Comparison of ENCODE assay signal across 12 mouse cellular contexts in the genomic region with DNA sequence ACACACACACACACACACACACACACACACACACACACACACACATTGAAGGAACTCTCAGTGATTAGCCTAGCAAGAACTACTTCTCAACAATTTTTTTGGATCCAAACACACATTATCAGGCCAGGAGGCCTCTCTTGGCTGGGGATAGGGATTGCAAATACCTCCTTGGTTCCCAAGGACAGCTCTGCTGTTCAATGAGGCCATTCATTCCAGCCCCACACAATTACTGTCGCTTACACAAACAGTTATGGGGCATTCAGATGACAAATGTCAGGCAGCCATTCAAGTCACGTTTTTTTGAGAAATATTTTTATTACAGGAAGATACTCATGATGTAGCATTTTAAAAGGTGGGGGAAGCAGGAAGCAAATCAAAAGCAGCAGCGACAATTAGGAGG.
DNase-seq lines count a peak whose midpoint lies in the region; ATAC-seq and TF ChIP-seq lines count a peak whose summit lies in the region.
"Had no signal": no experiment of that assay in that cellular context is flagged by ENCODE, and none has a peak within 500 bp of the region (broad histone marks: within the 10 kb centered on the region; RNA-seq: fewer than 3 reads in every experiment).

No protein-coding gene starts in this region.

- H3K36me3 ChIP-seq in lung, embryonic 14.5 days (ENCODE audit: insufficient read depth) = no peaks in the 10 kb centered on the region
- no peaks in the 10 kb centered on the region for H3K36me3 ChIP-seq in heart, postnatal 0 days (replicated peaks; ENCODE audit: control insufficient read depth, insufficient read depth, low read length)

- no peaks in the 10 kb centered on the region for H3K4me1 ChIP-seq in lung, embryonic 14.5 days (ENCODE audit: insufficient read depth)
- H3K4me1 ChIP-seq in lung, adult 2 months (ENCODE audit: control insufficient read depth, insufficient read depth, low read length) = no peaks in the 10 kb centered on the region
- H3K4me1 ChIP-seq in heart, postnatal 0 days (ENCODE audit: control insufficient read depth, insufficient read depth) = no peaks in the 10 kb centered on the region

- no peaks in the 10 kb centered on the region for H3K9me3 ChIP-seq in lung, embryonic 14.5 days (ENCODE audit: low read depth, low read length)
- H3K9me3 ChIP-seq in heart, postnatal 0 days (replicated peaks; ENCODE audit: control insufficient read depth, low read length) = no peaks in the 10 kb centered on the region

- no peak overlapping the region for H3K27ac ChIP-seq in gastrocnemius, adult 2 months
- H3K27ac ChIP-seq in lung, embryonic 14.5 days (ENCODE audit: low read depth) = no peak overlapping the region
- H3K27ac ChIP-seq in heart, postnatal 0 days (ENCODE audit: low read depth) = no peak overlapping the region

- no peak overlapping the region for H3K4me3 ChIP-seq in gastrocnemius, adult 2 months
- no peak overlapping the region for H3K4me3 ChIP-seq in lung, embryonic 14.5 days (ENCODE audit: low read depth, low read length)
- no peak overlapping the region for H3K4me3 ChIP-seq in lung, adult 2 months (replicated peaks; ENCODE audit: extremely low read depth, low read depth, low read length)
- no peak overlapping the region for H3K4me3 ChIP-seq in heart, postnatal 0 days (ENCODE audit: low read depth, low read length)
- H3K4me3 ChIP-seq: myocyte had no signal

- peak; percentile 28 for DNase-seq in gastrocnemius, adult 18-20 months (ENCODE audit: low spot score)
- DNase-seq in gastrocnemius, adult 2 months = no peak
- peak; percentile 60 for DNase-seq in lung, embryonic 14.5 days
- no peak for DNase-seq in lung, adult 2 months
- DNase-seq in adrenal gland, postnatal 25 days = peak; percentile 2
- peak; percentile 7 for DNase-seq in heart, postnatal 0 days (ENCODE audit: low spot score)
- no peak for DNase-seq in thymus, postnatal 36 days
- DNase-seq: kidney, postnatal 14 days; liver, postnatal 0 days; right cerebral cortex, postnatal 14 days had no signal

- H3K27me3 ChIP-seq in lung, embryonic 14.5 days (ENCODE audit: insufficient read depth, low read length) = no peaks in the 10 kb centered on the region
- H3K27me3 ChIP-seq in heart, postnatal 0 days (ENCODE audit: control insufficient read depth, insufficient read depth, low read length) = no peaks in the 10 kb centered on the region

- TF ChIP-seq EP300 in heart, postnatal 0 days (IDR thresholded peaks at IDR 0.05; ENCODE audit: low read depth) = no peak

- no peak for TF ChIP-seq POLR2A in lung, adult 2 months (IDR thresholded peaks at IDR 0.05; ENCODE audit: borderline replicate concordance, extremely low read depth, low read depth, low read length)

- intact Hi-C loops in gastrocnemius, adult 2 months (cut with DNase I) = no loop called here

- no peak for TF ChIP-seq CTCF in gastrocnemius, adult 2 months (IDR thresholded peaks at IDR 0.05)
- no peak for TF ChIP-seq CTCF in lung, embryonic 14.5 days (IDR thresholded peaks at IDR 0.05; ENCODE audit: low read depth)
- TF ChIP-seq CTCF in lung, adult 2 months (IDR thresholded peaks at IDR 0.05; ENCODE audit: insufficient read depth, low read length) = no peak
- no peak for TF ChIP-seq CTCF in heart, postnatal 0 days (IDR thresholded peaks at IDR 0.05; ENCODE audit: low read depth)

- WGBS in lung, embryonic 14.5 days = 32% methylated on average over 3 of the region's 3 CpGs
- 21% methylated on average over 3 of the region's 3 CpGs for WGBS in lung, adult 2 months
- 42% methylated on average over 3 of the region's 3 CpGs for WGBS in heart, postnatal 0 days

- H3K4me2 ChIP-seq in lung, embryonic 14.5 days = no peak overlapping the region
- H3K4me2 ChIP-seq in heart, postnatal 0 days (ENCODE audit: low read depth, low read length) = no peak overlapping the region

- no peak overlapping the region for H3K9ac ChIP-seq in lung, embryonic 14.5 days
- no peak overlapping the region for H3K9ac ChIP-seq in heart, postnatal 0 days (replicated peaks; ENCODE audit: low read depth, low read length)
- H3K9ac ChIP-seq: liver, postnatal 0 days had no signal

- peak; percentile 65; the same call in 1 of the 2 replicates for ATAC-seq in lung, embryonic 14.5 days (ENCODE audit: insufficient read depth)
- ATAC-seq in heart, postnatal 0 days (ENCODE audit: insufficient read depth, low read depth) = no peak
- ATAC-seq in granulocyte monocyte progenitor cell, adult 5-6 weeks (replicated peaks; ENCODE audit: poor library complexity, severe bottlenecking) = no peak
- ATAC-seq: liver, postnatal 0 days had no signal

Comparison
In these comparisons a context has a peak if more than half of its experiments do, and no peak if none do; other contexts are left out.
1. DNase-seq: peak in gastrocnemius, adult 18-20 months (single experiment), lung, embryonic 14.5 days (single experiment), adrenal gland, postnatal 25 days (single experiment) and heart, postnatal 0 days (single experiment); none in gastrocnemius, adult 2 months (single experiment), lung, adult 2 months (single experiment) and thymus, postnatal 36 days (0 of 2).